Mouse (Mus musculus): ENCODE data around the gene Ctsl. TPM values are rescaled to one million over a fixed set of nuclear protein-coding genes. Genes with fewer than 3 reads are reported as not detected.

Ctsl gene
- total RNA-seq, 1 experiment, result 326 TPM

DNA sequence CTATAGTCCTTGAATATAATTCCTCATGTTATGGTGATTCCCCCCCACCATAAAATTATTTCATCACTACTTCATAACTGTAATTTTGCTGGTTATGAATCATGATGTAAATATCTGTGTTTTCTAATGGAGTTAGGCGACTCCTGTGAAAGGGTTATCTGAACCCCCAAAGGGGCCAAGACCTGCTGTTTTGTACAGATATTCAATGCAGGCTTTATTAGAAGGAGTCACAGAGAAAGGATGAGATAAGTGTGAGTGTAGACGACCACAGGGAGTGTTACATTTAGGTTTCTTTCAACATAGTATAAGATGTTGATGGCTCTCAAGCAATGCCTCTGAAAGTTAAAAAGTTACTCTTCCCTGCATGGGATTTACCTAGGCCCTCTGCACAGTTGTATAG, 40.6 kb upstream of the Ctsl start:
- H3K9me3 ChIP-seq (ENCODE audit: control insufficient read depth, insufficient read depth, low read depth, low read length), result no peaks in the 10 kb centered on the region
- no peak for TF ChIP-seq MAFK (IDR thresholded peaks at IDR 0.05; ENCODE audit: insufficient read depth, low read depth, low read length)
- no peak for TF ChIP-seq ZC3H11A (IDR thresholded peaks at IDR 0.05; ENCODE audit: borderline replicate concordance, low read depth, low read length)
- TF ChIP-seq HCFC1 (IDR thresholded peaks at IDR 0.05; ENCODE audit: borderline replicate concordance, insufficient read depth, low read length), result no peak
- H3K27ac ChIP-seq (ENCODE audit: insufficient read depth, low read depth, low read length, poor library complexity, severe bottlenecking), result no peak overlapping the region
- H3K4me1 ChIP-seq (ENCODE audit: control insufficient read depth in 2 of 2, insufficient read depth in 2 of 2, low read length in 2 of 2, poor library complexity in 1 of 2), result no peaks in the 10 kb centered on the region
- no peak overlapping the region for H3K9ac ChIP-seq (ENCODE audit: insufficient read depth, low read depth, low read length, poor library complexity, severe bottlenecking)
- H3K36me3 ChIP-seq (ENCODE audit: control insufficient read depth, insufficient read depth, low read length, poor library complexity, severe bottlenecking), result no peaks in the 10 kb centered on the region
- H3K4me3 ChIP-seq (ENCODE audit: insufficient read depth in 1 of 2, low read depth in 1 of 2, low read length in 2 of 2, poor library complexity in 1 of 2, severe bottlenecking in 1 of 2), result no peak overlapping the region
- in situ Hi-C loops (cut with MboI; ENCODE audit: low sequenced_read_pairs in 2 of 2, unreplicated experiment in 2 of 2), result no loop called here
- no peak for DNase-seq (ENCODE audit: low read depth, low spot score)

GRCm38 (mm10) chr13:64410604-64411003, 39.9 kb upstream of the Ctsl start:
- Histone ChIP-seq H3K36me3 (ENCODE audit: control insufficient read depth, insufficient read depth, low read length, poor library complexity, severe bottlenecking) (no peaks in the 10 kb centered on the region), H3K27ac (ENCODE audit: insufficient read depth, low read depth, low read length, poor library complexity, severe bottlenecking) (no peak overlapping the region), H3K9me3 (ENCODE audit: control insufficient read depth, insufficient read depth, low read depth, low read length) (no peaks in the 10 kb centered on the region), H3K4me1 (ENCODE audit: control insufficient read depth in 2 of 2, insufficient read depth in 2 of 2, low read length in 2 of 2, poor library complexity in 1 of 2) (no peaks in the 10 kb centered on the region), H3K9ac (ENCODE audit: insufficient read depth, low read depth, low read length, poor library complexity, severe bottlenecking) (no peak overlapping the region), H3K4me3 (ENCODE audit: insufficient read depth in 1 of 2, low read depth in 1 of 2, low read length in 2 of 2, poor library complexity in 1 of 2, severe bottlenecking in 1 of 2) (no peak overlapping the region)
- no peak for DNase-seq (ENCODE audit: low read depth, low spot score)
- no peak for TF ChIP-seq CHD2 (IDR thresholded peaks at IDR 0.05; ENCODE audit: low read depth, low read length)
- TF ChIP-seq MAFK (IDR thresholded peaks at IDR 0.05; ENCODE audit: insufficient read depth, low read depth, low read length), result no peak
- no peak for TF ChIP-seq ZNF384 (IDR thresholded peaks at IDR 0.05; ENCODE audit: low read depth, low read length)
- no peak for TF ChIP-seq HCFC1 (IDR thresholded peaks at IDR 0.05; ENCODE audit: borderline replicate concordance, insufficient read depth, low read length)
- no peak for TF ChIP-seq ZC3H11A (IDR thresholded peaks at IDR 0.05; ENCODE audit: borderline replicate concordance, low read depth, low read length)
- in situ Hi-C loops (cut with MboI; ENCODE audit: low sequenced_read_pairs in 2 of 2, unreplicated experiment in 2 of 2), result no loop called here

- H3K36me3 ChIP-seq (ENCODE audit: control insufficient read depth, insufficient read depth, low read length, poor library complexity, severe bottlenecking), result no peaks in the 10 kb centered on the region
- DNase-seq (ENCODE audit: low read depth, low spot score), result no peak
- H3K27ac ChIP-seq (ENCODE audit: insufficient read depth, low read depth, low read length, poor library complexity, severe bottlenecking), result no peak overlapping the region
- in situ Hi-C loops (cut with MboI; ENCODE audit: low sequenced_read_pairs in 2 of 2, unreplicated experiment in 2 of 2), result no loop called here
- no peak overlapping the region for H3K4me3 ChIP-seq (ENCODE audit: insufficient read depth in 1 of 2, low read depth in 1 of 2, low read length in 2 of 2, poor library complexity in 1 of 2, severe bottlenecking in 1 of 2)
- TF ChIP-seq ZC3H11A (IDR thresholded peaks at IDR 0.05; ENCODE audit: borderline replicate concordance, low read depth, low read length) (no peak), CHD2 (IDR thresholded peaks at IDR 0.05; ENCODE audit: low read depth, low read length) (no peak), MAFK (IDR thresholded peaks at IDR 0.05; ENCODE audit: insufficient read depth, low read depth, low read length) (no peak), HCFC1 (IDR thresholded peaks at IDR 0.05; ENCODE audit: borderline replicate concordance, insufficient read depth, low read length) (no peak), ZNF384 (IDR thresholded peaks at IDR 0.05; ENCODE audit: low read depth, low read length) (no peak)
- no peaks in the 10 kb centered on the region for H3K4me1 ChIP-seq (ENCODE audit: control insufficient read depth in 2 of 2, insufficient read depth in 2 of 2, low read length in 2 of 2, poor library complexity in 1 of 2)
- no peaks in the 10 kb centered on the region for H3K9me3 ChIP-seq (ENCODE audit: control insufficient read depth, insufficient read depth, low read depth, low read length)
- no peak overlapping the region for H3K9ac ChIP-seq (ENCODE audit: insufficient read depth, low read depth, low read length, poor library complexity, severe bottlenecking)
Measured at GRCm38 (mm10) chr13:64407992-64408391, 37.3 kb upstream of the Ctsl start.

GRCm38 (mm10) chr13:64405550-64405949, 34.9 kb upstream of the Ctsl start:
- Histone ChIP-seq H3K9me3 (ENCODE audit: control insufficient read depth, insufficient read depth, low read depth, low read length) (no peaks in the 10 kb centered on the region), H3K9ac (ENCODE audit: insufficient read depth, low read depth, low read length, poor library complexity, severe bottlenecking) (no peak overlapping the region), H3K27ac (ENCODE audit: insufficient read depth, low read depth, low read length, poor library complexity, severe bottlenecking) (no peak overlapping the region), H3K36me3 (ENCODE audit: control insufficient read depth, insufficient read depth, low read length, poor library complexity, severe bottlenecking) (no peaks in the 10 kb centered on the region), H3K4me3 (ENCODE audit: insufficient read depth in 1 of 2, low read depth in 1 of 2, low read length in 2 of 2, poor library complexity in 1 of 2, severe bottlenecking in 1 of 2) (no peak overlapping the region), H3K4me1 (ENCODE audit: control insufficient read depth in 2 of 2, insufficient read depth in 2 of 2, low read length in 2 of 2, poor library complexity in 1 of 2) (no peaks in the 10 kb centered on the region)
- no peak for DNase-seq (ENCODE audit: low read depth, low spot score)
- in situ Hi-C loops (cut with MboI; ENCODE audit: low sequenced_read_pairs in 2 of 2, unreplicated experiment in 2 of 2), result no loop called here
- TF ChIP-seq MAFK (IDR thresholded peaks at IDR 0.05; ENCODE audit: insufficient read depth, low read depth, low read length), result no peak

DNA sequence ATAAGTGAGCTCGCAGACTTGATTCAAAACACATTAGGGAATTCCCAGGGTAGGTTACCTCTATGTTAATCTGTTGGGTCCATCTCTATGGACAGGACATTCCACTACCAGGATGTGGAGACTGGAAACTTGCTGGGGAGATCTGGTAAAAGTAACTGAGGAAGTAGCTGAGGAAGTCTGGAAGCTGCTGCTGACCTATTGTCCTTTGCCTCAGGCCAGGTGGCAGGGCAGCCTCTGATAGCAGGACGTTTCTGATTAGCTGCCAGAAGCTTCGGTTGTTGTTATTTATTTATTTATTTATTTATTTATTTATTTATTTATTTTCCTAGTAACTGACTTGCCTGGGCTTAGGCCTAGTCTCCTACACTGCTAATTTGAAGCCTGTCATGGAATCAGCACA, 32.8 kb upstream of the Ctsl start:
- H3K27ac ChIP-seq (ENCODE audit: insufficient read depth, low read depth, low read length, poor library complexity, severe bottlenecking), result no peak overlapping the region
- no peak overlapping the region for H3K9ac ChIP-seq (ENCODE audit: insufficient read depth, low read depth, low read length, poor library complexity, severe bottlenecking)
- no peak overlapping the region for H3K4me3 ChIP-seq (ENCODE audit: insufficient read depth in 1 of 2, low read depth in 1 of 2, low read length in 2 of 2, poor library complexity in 1 of 2, severe bottlenecking in 1 of 2)
- H3K36me3 ChIP-seq (ENCODE audit: control insufficient read depth, insufficient read depth, low read length, poor library complexity, severe bottlenecking), result no peaks in the 10 kb centered on the region
- no peak for DNase-seq (ENCODE audit: low read depth, low spot score)
- H3K9me3 ChIP-seq (ENCODE audit: control insufficient read depth, insufficient read depth, low read depth, low read length), result no peaks in the 10 kb centered on the region
- in situ Hi-C loops (cut with MboI; ENCODE audit: low sequenced_read_pairs in 2 of 2, unreplicated experiment in 2 of 2), result no loop called here
- H3K4me1 ChIP-seq (ENCODE audit: control insufficient read depth in 2 of 2, insufficient read depth in 2 of 2, low read length in 2 of 2, poor library complexity in 1 of 2), result no peaks in the 10 kb centered on the region
- no peak for TF ChIP-seq HCFC1 (IDR thresholded peaks at IDR 0.05; ENCODE audit: borderline replicate concordance, insufficient read depth, low read length)
- TF ChIP-seq MAFK (IDR thresholded peaks at IDR 0.05; ENCODE audit: insufficient read depth, low read depth, low read length), result no peak
- TF ChIP-seq ZNF384 (IDR thresholded peaks at IDR 0.05; ENCODE audit: low read depth, low read length), result no peak
- no peak for TF ChIP-seq CHD2 (IDR thresholded peaks at IDR 0.05; ENCODE audit: low read depth, low read length)
- no peak for TF ChIP-seq ZC3H11A (IDR thresholded peaks at IDR 0.05; ENCODE audit: borderline replicate concordance, low read depth, low read length)

All from ES-E14 (cell line).